Mouse (Mus musculus) midbrain, embryonic 11.5 days (tissue): ENCODE measurements around the gene Hs6st1. TPM values are rescaled to one million over a fixed set of nuclear protein-coding genes. Genes with fewer than 3 reads are reported as not detected.

Experiments used
- ATAC-seq: fragments of 200-750 bp; cut with Nextera tagmentation; 2 replicates; pipeline ENCODE4 v1.8.0; 2017; ENCODE audit warnings: moderate TSS enrichment, moderate library complexity; ENCODE audit not compliant: low FRiP score
- DNase-seq: peaks from one replicate; pipeline ENCODE4 v3.0.0; 2015; ENCODE audit warnings: low spot score; ENCODE audit errors: missing footprints
- H3K27ac ChIP-seq: fragments of 300-500 bp; sonication (generic); 2 replicates; pipeline ENCODE4 v1.5.1; 2014; ENCODE audit warnings: low read depth, low read length
- H3K27me3 ChIP-seq: fragments of 300-500 bp; sonication (generic); 2 replicates; pipeline ENCODE4 v1.6.1; 2014; ENCODE audit warnings: mild to moderate bottlenecking, low read length, moderate library complexity, mixed read lengths; ENCODE audit not compliant: control insufficient read depth, insufficient read depth
- H3K36me3 ChIP-seq: fragments of 300-500 bp; sonication (generic); 2 replicates; pipeline ENCODE4 v1.6.1; 2014; ENCODE audit warnings: mild to moderate bottlenecking, low read length, moderate library complexity, mixed read lengths; ENCODE audit not compliant: control insufficient read depth, insufficient read depth
- H3K4me1 ChIP-seq: fragments of 300-500 bp; sonication (generic); 2 replicates; pipeline ENCODE4 v1.6.1; 2014; ENCODE audit warnings: low read length; ENCODE audit not compliant: control insufficient read depth, insufficient read depth
- H3K4me2 ChIP-seq: fragments of 300-500 bp; sonication (generic); 2 replicates; pipeline ENCODE4 v1.6.1; 2014; ENCODE audit warnings: mild to moderate bottlenecking, moderate library complexity
- H3K4me3 ChIP-seq: fragments of 300-500 bp; sonication (generic); 2 replicates; pipeline ENCODE4 v1.5.1; 2014; ENCODE audit warnings: low read depth, low read length
- H3K9ac ChIP-seq: fragments of 300-500 bp; sonication (generic); 2 replicates; pipeline ENCODE4 v1.6.1; 2014; ENCODE audit warnings: low read length
- H3K9me3 ChIP-seq: fragments of 300-500 bp; sonication (generic); 2 replicates; pipeline ENCODE4 v1.6.1; 2016; ENCODE audit warnings: low read length; ENCODE audit not compliant: control insufficient read depth
- WGBS: fragments of 180-500 bp; shearing (Covaris S2); extraction: QIAGEN DNeasy Blood & Tissue Kit; methylation state at CpG from one replicate; pipeline ENCODE4 v1.1.7; 2014; 5-methylcytosine and 5-hydroxymethylcytosine counted together
- polyA plus RNA-seq: library from polyadenylated mRNA; unstranded; fragments of >200 nt; fragmentation: Nextera tagmentation; extraction: Ambion mirVana; gene quantifications from 2 replicates; pipeline ENCODE4 v1.2.1, GENCODE M21; 2014

Hs6st1 gene
- polyA plus RNA-seq, 1 experiment from 2014 or later: 20.3 TPM

GRCm38 (mm10) chr1:36088367-36088766 lies 20.2 kb downstream of the Hs6st1 start:
- Histone ChIP-seq H3K4me1 (peaks cover 16% of the 10 kb centered on the region), H3K27me3 (no peaks in the 10 kb centered on the region), H3K36me3 (peaks cover 6% of the 10 kb centered on the region), H3K27ac (no peak overlapping the region), H3K9ac (no peak overlapping the region), H3K4me2 (no peak overlapping the region), H3K4me3 (no peak overlapping the region), H3K9me3 (no peaks in the 10 kb centered on the region)
- ATAC-seq (no peak), DNase-seq (no peak)
- WGBS: 79% methylated on average over 4 of the region's 4 CpGs

- Histone ChIP-seq H3K9ac (peak overlapping the region; percentile 25; the same call in 1 of the 2 replicates), H3K4me2 (no peak overlapping the region), H3K4me1 (peaks cover 16% of the 10 kb centered on the region), H3K4me3 (no peak overlapping the region), H3K27me3 (no peaks in the 10 kb centered on the region), H3K27ac (no peak overlapping the region), H3K36me3 (peaks cover 7% of the 10 kb centered on the region), H3K9me3 (no peaks in the 10 kb centered on the region)
- DNase-seq (no peak), ATAC-seq (no peak)
- 23% methylated on average over 1 of the region's 1 CpGs for WGBS
Observed at GRCm38 (mm10) chr1:36089481-36089880, 21.3 kb downstream of the Hs6st1 start.

- no peak overlapping the region for H3K4me3 ChIP-seq
- peaks cover 16% of the 10 kb centered on the region for H3K4me1 ChIP-seq
- no peaks in the 10 kb centered on the region for H3K27me3 ChIP-seq
- H3K9ac ChIP-seq: no peak overlapping the region
- H3K9me3 ChIP-seq: no peaks in the 10 kb centered on the region
- no peak overlapping the region for H3K4me2 ChIP-seq
- DNase-seq (no peak), ATAC-seq (no peak)
- peaks cover 5% of the 10 kb centered on the region for H3K36me3 ChIP-seq
- WGBS: 66% methylated on average over 6 of the region's 6 CpGs
- no peak overlapping the region for H3K27ac ChIP-seq
Observed at GRCm38 (mm10) chr1:36090011-36090721, 22.0 kb downstream of the Hs6st1 start.

- Histone ChIP-seq H3K9me3 (no peaks in the 10 kb centered on the region), H3K36me3 (peaks cover 8% of the 10 kb centered on the region), H3K27ac (no peak overlapping the region), H3K4me3 (no peak overlapping the region), H3K9ac (no peak overlapping the region), H3K4me1 (peaks cover 16% of the 10 kb centered on the region), H3K4me2 (no peak overlapping the region), H3K27me3 (no peaks in the 10 kb centered on the region)
- WGBS: 93% methylated on average over 4 of the region's 4 CpGs
- ATAC-seq (peak; percentile 36), DNase-seq (no peak)
Observed at GRCm38 (mm10) chr1:36090722-36091110, 22.5 kb downstream of the Hs6st1 start.

- no peak overlapping the region for H3K4me3 ChIP-seq
- peaks cover 16% of the 10 kb centered on the region for H3K4me1 ChIP-seq
- no peak overlapping the region for H3K27ac ChIP-seq
- DNase-seq (no peak), ATAC-seq (no peak)
- no peaks in the 10 kb centered on the region for H3K9me3 ChIP-seq
- H3K27me3 ChIP-seq: no peaks in the 10 kb centered on the region
- peaks cover 8% of the 10 kb centered on the region for H3K36me3 ChIP-seq
- 62% methylated on average over 6 of the region's 6 CpGs for whole genome bisulfite sequencing
- H3K9ac ChIP-seq: no peak overlapping the region
- H3K4me2 ChIP-seq: no peak overlapping the region
Observed at GRCm38 (mm10) chr1:36091246-36091645, 23.0 kb downstream of the Hs6st1 start.

GRCm38 (mm10) chr1:36093741-36094140 lies 25.5 kb downstream of the Hs6st1 start:
- H3K4me2 ChIP-seq: no peak overlapping the region
- H3K9me3 ChIP-seq: no peaks in the 10 kb centered on the region
- H3K4me3 ChIP-seq: no peak overlapping the region
- H3K27me3 ChIP-seq: no peaks in the 10 kb centered on the region
- no peak overlapping the region for H3K27ac ChIP-seq
- 92% methylated on average over 8 of the region's 8 CpGs for WGBS
- DNase-seq (no peak), ATAC-seq (no peak)
- H3K4me1 ChIP-seq: peaks cover 8% of the 10 kb centered on the region
- H3K36me3 ChIP-seq: peaks cover 8% of the 10 kb centered on the region
- H3K9ac ChIP-seq: no peak overlapping the region

GRCm38 (mm10) chr1:36095423-36096272 lies 27.4 kb downstream of the Hs6st1 start:
- Histone ChIP-seq H3K4me1 (no peaks in the 10 kb centered on the region), H3K27me3 (no peaks in the 10 kb centered on the region), H3K27ac (no peak overlapping the region), H3K9ac (no peak overlapping the region), H3K9me3 (no peaks in the 10 kb centered on the region), H3K4me2 (no peak overlapping the region), H3K36me3 (peaks cover 8% of the 10 kb centered on the region), H3K4me3 (no peak overlapping the region)
- DNase-seq (no peak), ATAC-seq (no peak)
- 84% methylated on average over 12 of the region's 12 CpGs for WGBS

- Histone ChIP-seq H3K4me3 (no peak overlapping the region), H3K36me3 (peaks cover 9% of the 10 kb centered on the region), H3K9me3 (no peaks in the 10 kb centered on the region), H3K9ac (no peak overlapping the region), H3K27me3 (no peaks in the 10 kb centered on the region), H3K4me1 (no peaks in the 10 kb centered on the region), H3K27ac (no peak overlapping the region), H3K4me2 (no peak overlapping the region)
- 92% methylated on average over 4 of the region's 4 CpGs for WGBS
- ATAC-seq: no peak
- DNase-seq: no peak
Observed at GRCm38 (mm10) chr1:36098432-36098831, 30.2 kb downstream of the Hs6st1 start.

GRCm38 (mm10) chr1:36100371-36100770 lies 32.2 kb downstream of the Hs6st1 start:
- H3K9ac ChIP-seq: no peak overlapping the region
- no peak overlapping the region for H3K4me2 ChIP-seq
- H3K36me3 ChIP-seq: peaks cover 21% of the 10 kb centered on the region
- H3K27me3 ChIP-seq: no peaks in the 10 kb centered on the region
- no peak overlapping the region for H3K4me3 ChIP-seq
- WGBS: 93% methylated on average over 3 of the region's 3 CpGs
- no peak overlapping the region for H3K27ac ChIP-seq
- DNase-seq: no peak
- no peaks in the 10 kb centered on the region for H3K9me3 ChIP-seq
- no peaks in the 10 kb centered on the region for H3K4me1 ChIP-seq
- no peak for ATAC-seq
